Mouse (Mus musculus) myocyte (in vitro differentiated cells): Measurements from ENCODE around the gene Myo6. TPM values are rescaled to one million over a fixed set of nuclear protein-coding genes. Genes with fewer than 3 reads are reported as not detected.

Source experiments
- H3K27me3 ChIP-seq: one replicate; pipeline ENCODE4 v1.6.1; 2011; ENCODE audit not compliant: control insufficient read depth, insufficient read depth, insufficient read length
- H3K36me3 ChIP-seq: one replicate; pipeline ENCODE4 v1.6.1; 2011; ENCODE audit not compliant: control insufficient read depth, insufficient read depth
- H3K4me2 ChIP-seq: one replicate; pipeline ENCODE4 v1.6.1; 2011; ENCODE audit warnings: low read depth, control low read depth
- H3K4me3 ChIP-seq: one replicate; pipeline ENCODE4 v1.5.1; 2011; ENCODE audit warnings: mild to moderate bottlenecking, control low read depth, moderate library complexity
- H3K79me2 ChIP-seq: one replicate; pipeline ENCODE4 v1.6.1; 2011; ENCODE audit not compliant: control insufficient read depth, insufficient read depth
- H3ac ChIP-seq: one replicate; pipeline ENCODE4 v1.6.1; 2011; ENCODE audit not compliant: control insufficient read depth, insufficient read length
- CEBPB ChIP-seq: IDR thresholded peaks from 2 replicates; pipeline ENCODE4 v1.6.1; 2011; ENCODE audit warnings: mild to moderate bottlenecking, moderate library complexity; ENCODE audit not compliant: poor library complexity, insufficient read depth, severe bottlenecking
- E2F4 ChIP-seq: IDR thresholded peaks from one replicate; pipeline ENCODE4 v1.6.1; 2011; ENCODE audit warnings: mild to moderate bottlenecking, control low read depth, moderate library complexity; ENCODE audit not compliant: insufficient read depth
- MAX ChIP-seq: IDR thresholded peaks from one replicate; pipeline ENCODE4 v1.6.1; 2011; ENCODE audit warnings: low read depth, mild to moderate bottlenecking, control low read depth
- MYOD1 ChIP-seq, 3 experiments: IDR thresholded peaks; one replicate each; pipeline ENCODE4 v1.6.1; 2011; ENCODE audit warnings: control low read depth in 2 of 3, low read depth in 2 of 3, mild to moderate bottlenecking in 2 of 3, moderate library complexity in 1 of 3; ENCODE audit not compliant: insufficient read length in 2 of 3, control insufficient read depth in 1 of 3
- MYOG ChIP-seq, 3 experiments: IDR thresholded peaks; one replicate each; pipeline ENCODE4 v1.6.1; 2011; ENCODE audit warnings: control low read depth in 2 of 3, low read depth in 2 of 3, mild to moderate bottlenecking in 2 of 3; ENCODE audit not compliant: insufficient read length in 2 of 3, control insufficient read depth in 1 of 3, insufficient read depth in 1 of 3
- POLR2A ChIP-seq: IDR thresholded peaks from one replicate; pipeline ENCODE4 v1.6.1; 2011; ENCODE audit warnings: low read depth, mild to moderate bottlenecking, control low read depth, moderate library complexity; ENCODE audit not compliant: insufficient read length
- POLR2AphosphoS2 ChIP-seq: IDR thresholded peaks from one replicate; pipeline ENCODE4 v1.6.1; 2011; ENCODE audit warnings: low read depth, control low read depth; ENCODE audit not compliant: insufficient read length
- REST ChIP-seq: IDR thresholded peaks from one replicate; pipeline ENCODE4 v1.6.1; 2011; ENCODE audit warnings: mild to moderate bottlenecking, control low read depth, moderate library complexity; ENCODE audit not compliant: insufficient read depth, insufficient read length
- SRF ChIP-seq: IDR thresholded peaks from one replicate; pipeline ENCODE4 v1.6.1; 2011; ENCODE audit warnings: low read depth; ENCODE audit not compliant: control insufficient read depth, insufficient read length
- TCF12 ChIP-seq: IDR thresholded peaks from one replicate; pipeline ENCODE4 v1.6.1; 2011; ENCODE audit warnings: mild to moderate bottlenecking, control low read depth; ENCODE audit not compliant: poor library complexity, insufficient read depth, severe bottlenecking
- TCF3 ChIP-seq: IDR thresholded peaks from one replicate; pipeline ENCODE4 v1.6.1; 2011; ENCODE audit warnings: low read depth, control low read depth; ENCODE audit not compliant: insufficient read length
- USF1 ChIP-seq: IDR thresholded peaks from one replicate; pipeline ENCODE4 v1.6.1; 2011; ENCODE audit warnings: low read depth, mild to moderate bottlenecking, control low read depth, moderate library complexity
- polyA plus RNA-seq: library from polyadenylated mRNA; unstranded; fragments of >200 nt; fragmentation: generic; extraction: Trizol; gene quantifications from one replicate; pipeline ENCODE4 v1.2.1, GENCODE M21; 2012; ENCODE audit warnings: missing spikeins

The Myo6 gene
- polyA plus RNA-seq, 1 experiment = 4.1 TPM

DNA sequence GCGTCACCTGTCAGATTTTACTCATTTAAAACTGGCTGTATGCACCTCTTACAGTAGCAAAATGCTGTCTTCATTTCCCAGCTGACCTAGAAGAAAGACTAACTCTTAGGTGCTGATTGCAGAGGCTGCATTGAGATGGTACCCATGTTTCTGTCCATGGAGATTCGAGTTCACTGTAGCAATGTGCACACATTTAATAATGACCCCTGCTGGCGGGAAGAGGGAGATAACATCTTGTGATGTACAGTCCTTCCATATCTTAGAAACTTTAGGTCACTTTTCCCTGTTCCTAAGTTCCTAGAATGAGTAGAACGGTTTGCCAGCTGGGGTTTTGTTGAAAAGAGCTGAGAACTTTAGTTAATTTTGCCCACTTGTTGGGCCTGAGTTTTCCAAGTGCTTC lies 138.7 kb downstream of the Myo6 start:
- Histone ChIP-seq H3K4me3 (no peak overlapping the region), H3K36me3 (peaks cover 6% of the 10 kb centered on the region), H3K79me2 (no peaks in the 10 kb centered on the region), H3ac (no peak overlapping the region), H3K27me3 (no peaks in the 10 kb centered on the region), H3K4me2 (no peak overlapping the region)
- TF ChIP-seq CEBPB (no peak), POLR2A (no peak), MAX (no peak), MYOG (IDR thresholded peaks at IDR 0.05; ENCODE audit: control insufficient read depth in 1 of 3, insufficient read depth in 1 of 3, insufficient read length in 2 of 3, low read depth in 2 of 3) (no peak), TCF3 (no peak), MYOD1 (IDR thresholded peaks at IDR 0.05; ENCODE audit: control insufficient read depth in 1 of 3, insufficient read length in 2 of 3, low read depth in 2 of 3) (no peak), E2F4 (no peak)

DNA sequence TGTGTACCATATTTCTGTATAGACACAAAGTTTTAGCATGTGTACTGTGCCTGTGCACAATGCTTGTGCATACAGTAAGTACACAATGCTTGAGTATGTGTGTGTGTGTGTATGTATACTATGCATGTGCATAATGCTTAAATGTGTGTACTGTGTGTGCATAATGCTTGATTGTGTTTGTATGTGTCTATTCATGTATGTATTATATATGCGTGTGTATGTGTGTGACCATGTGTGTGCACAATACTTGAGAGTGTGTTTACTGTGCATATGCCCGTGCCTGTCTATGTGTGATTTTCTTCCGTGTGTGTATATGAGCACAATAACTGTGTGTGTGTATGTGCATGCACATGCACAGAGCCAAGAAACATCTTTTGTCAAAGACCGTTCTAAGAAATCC lies 141.6 kb downstream of the Myo6 start:
- no peak overlapping the region for H3K4me2 ChIP-seq
- H3K4me3 ChIP-seq = no peak overlapping the region
- no peaks in the 10 kb centered on the region for H3K79me2 ChIP-seq
- peaks cover 8% of the 10 kb centered on the region for H3K36me3 ChIP-seq
- no peak for TF ChIP-seq SRF
- TF ChIP-seq MAX = no peak
- no peak for TF ChIP-seq MYOD1 (IDR thresholded peaks at IDR 0.05; ENCODE audit: control insufficient read depth in 1 of 3, insufficient read length in 2 of 3, low read depth in 2 of 3)
- TF ChIP-seq TCF12 = no peak
- TF ChIP-seq REST = no peak
- no peak for TF ChIP-seq TCF3
- no peak for TF ChIP-seq CEBPB
- TF ChIP-seq POLR2A = no peak
- TF ChIP-seq MYOG (IDR thresholded peaks at IDR 0.05; ENCODE audit: control insufficient read depth in 1 of 3, insufficient read depth in 1 of 3, insufficient read length in 2 of 3, low read depth in 2 of 3) = no peak
- no peak for TF ChIP-seq POLR2AphosphoS2
- H3ac ChIP-seq = no peak overlapping the region
- no peaks in the 10 kb centered on the region for H3K27me3 ChIP-seq

DNA sequence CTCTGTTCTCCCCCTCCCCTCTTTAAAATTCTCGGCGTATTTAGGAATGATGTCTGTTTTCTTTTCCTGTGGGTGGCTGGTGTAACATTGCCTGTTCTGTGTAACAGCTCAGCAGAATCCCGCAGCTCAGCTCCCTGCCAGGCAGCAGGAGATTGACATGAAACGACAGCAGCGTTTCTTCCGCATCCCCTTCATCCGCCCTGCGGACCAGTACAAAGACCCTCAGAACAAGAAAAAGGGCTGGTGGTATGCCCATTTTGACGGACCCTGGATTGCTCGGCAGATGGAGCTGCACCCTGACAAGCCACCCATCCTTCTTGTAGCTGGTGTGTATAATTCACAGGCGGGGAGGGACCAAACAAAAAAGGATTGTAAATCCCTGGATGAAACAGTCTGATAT lies 142.0 kb downstream of the Myo6 start:
- H3K4me3 ChIP-seq = no peak overlapping the region
- no peak for TF ChIP-seq MYOD1 (IDR thresholded peaks at IDR 0.05; ENCODE audit: control insufficient read depth in 1 of 3, insufficient read length in 2 of 3, low read depth in 2 of 3)
- no peak for TF ChIP-seq TCF12
- TF ChIP-seq E2F4 = no peak
- no peak for TF ChIP-seq POLR2AphosphoS2
- TF ChIP-seq SRF = no peak
- TF ChIP-seq TCF3 = no peak
- TF ChIP-seq CEBPB = no peak
- no peak overlapping the region for H3ac ChIP-seq
- H3K79me2 ChIP-seq = no peaks in the 10 kb centered on the region
- no peaks in the 10 kb centered on the region for H3K27me3 ChIP-seq
- no peak overlapping the region for H3K4me2 ChIP-seq
- H3K36me3 ChIP-seq = peaks cover 8% of the 10 kb centered on the region

DNA sequence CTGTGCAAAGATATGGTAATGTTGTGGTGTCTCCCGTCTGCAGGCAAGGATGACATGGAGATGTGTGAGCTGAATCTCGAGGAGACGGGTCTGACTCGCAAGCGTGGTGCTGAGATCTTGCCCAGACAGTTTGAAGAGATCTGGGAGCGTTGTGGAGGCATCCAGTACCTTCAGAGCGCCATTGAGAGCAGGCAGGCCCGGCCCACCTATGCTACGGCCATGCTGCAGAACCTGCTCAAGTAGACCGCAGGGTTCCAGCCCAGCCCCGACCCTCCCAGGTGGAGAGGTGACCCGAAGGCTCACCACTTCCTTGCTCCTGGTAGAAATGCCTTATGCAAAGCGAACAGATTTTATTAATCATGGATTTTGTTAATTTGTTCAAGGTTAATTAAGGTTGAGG lies 142.8 kb downstream of the Myo6 start:
- no peak overlapping the region for H3K4me2 ChIP-seq
- H3K27me3 ChIP-seq = no peaks in the 10 kb centered on the region
- H3K4me3 ChIP-seq = no peak overlapping the region
- H3K79me2 ChIP-seq = no peaks in the 10 kb centered on the region
- H3K36me3 ChIP-seq = peaks cover 8% of the 10 kb centered on the region
- no peak overlapping the region for H3ac ChIP-seq
- no peak for TF ChIP-seq MYOG (IDR thresholded peaks at IDR 0.05; ENCODE audit: control insufficient read depth in 1 of 3, insufficient read depth in 1 of 3, insufficient read length in 2 of 3, low read depth in 2 of 3)
- TF ChIP-seq USF1 = no peak
- no peak for TF ChIP-seq CEBPB
- TF ChIP-seq MAX = no peak
- no peak for TF ChIP-seq TCF12
- TF ChIP-seq TCF3 = no peak
- TF ChIP-seq SRF = no peak
- no peak for TF ChIP-seq POLR2A

DNA sequence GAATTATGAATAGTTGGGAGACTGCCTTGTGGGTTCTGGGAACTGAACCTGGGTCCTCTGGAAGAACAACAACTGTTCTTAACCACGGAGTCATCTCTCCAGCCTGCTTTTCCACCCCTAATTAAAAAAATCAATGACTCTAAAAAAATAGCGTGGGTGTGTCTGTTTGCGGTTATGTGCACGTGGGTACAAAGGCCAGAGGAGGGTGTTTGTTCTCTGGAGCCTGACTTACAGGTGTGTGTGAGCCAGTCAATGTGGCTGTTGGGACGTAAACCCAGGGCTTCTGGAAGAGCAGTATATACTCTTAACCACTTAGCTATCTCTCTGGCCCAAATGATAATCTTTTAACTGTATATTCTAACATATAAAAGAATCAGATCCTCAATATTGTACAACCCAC lies 148.8 kb downstream of the Myo6 start:
- no peak overlapping the region for H3ac ChIP-seq
- no peaks in the 10 kb centered on the region for H3K79me2 ChIP-seq
- no peak overlapping the region for H3K4me3 ChIP-seq
- H3K4me2 ChIP-seq = no peak overlapping the region
- H3K36me3 ChIP-seq = peaks cover 1% of the 10 kb centered on the region
- TF ChIP-seq MAX = no peak
- TF ChIP-seq USF1 = no peak
- TF ChIP-seq TCF3 = no peak
- no peak for TF ChIP-seq TCF12
- TF ChIP-seq MYOD1 (IDR thresholded peaks at IDR 0.05; ENCODE audit: control insufficient read depth in 1 of 3, insufficient read length in 2 of 3, low read depth in 2 of 3) = no peak
- TF ChIP-seq E2F4 = no peak
- no peak for TF ChIP-seq CEBPB
- TF ChIP-seq POLR2A = no peak
- no peak for TF ChIP-seq MYOG (IDR thresholded peaks at IDR 0.05; ENCODE audit: control insufficient read depth in 1 of 3, insufficient read depth in 1 of 3, insufficient read length in 2 of 3, low read depth in 2 of 3)
- TF ChIP-seq REST = no peak
- TF ChIP-seq SRF = no peak
- TF ChIP-seq POLR2AphosphoS2 = no peak
- H3K27me3 ChIP-seq = no peaks in the 10 kb centered on the region
